Mouse (Mus musculus) spleen, adult 2 months (tissue): Measurements from ENCODE around the gene Ccl22.

Experiments used
- CTCF ChIP-seq: fragments of 200-500 bp; IDR thresholded peaks from 2 replicates; pipeline ENCODE4 v1.5.1; 2011; ENCODE audit warnings: mild to moderate bottlenecking, inconsistent platforms; ENCODE audit not compliant: insufficient read depth, insufficient read length, insufficient replicate concordance; ENCODE audit errors: extremely low read depth
- POLR2A ChIP-seq: fragments of 200-500 bp; IDR thresholded peaks from 2 replicates; pipeline ENCODE4 v1.6.1; 2011; ENCODE audit warnings: low read depth, low read length, inconsistent platforms

DNA sequence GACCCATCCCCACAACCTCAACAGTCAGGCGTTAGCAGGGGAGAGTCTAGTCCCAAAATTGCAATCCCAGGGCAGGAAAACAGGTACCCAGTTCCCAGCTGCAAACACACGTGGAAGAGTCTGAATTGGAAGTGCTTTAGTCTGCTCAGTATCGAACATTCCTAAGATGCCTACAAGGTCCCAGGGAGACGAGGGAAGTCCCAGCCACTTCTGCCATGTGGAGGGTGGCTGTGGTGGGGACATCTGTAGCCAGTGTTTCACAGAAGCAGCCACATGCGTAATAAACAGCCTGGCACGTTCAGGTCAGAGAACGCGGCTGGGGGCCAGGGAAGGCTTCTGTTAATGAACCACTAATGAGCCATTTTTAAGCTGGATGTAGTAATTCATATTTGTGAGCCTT is 35.1 kb upstream of the Ccl22 start:
- TF ChIP-seq CTCF (no peak), POLR2A (no peak)
